Mouse (Mus musculus): Measurements from ENCODE around the gene Nr2f2. TPM values are rescaled to one million over a fixed set of nuclear protein-coding genes. Genes with fewer than 3 reads are reported as not detected.

Nr2f2 gene
- total RNA-seq, 2 experiments from 2014 or later = 34.2 to 38.4 TPM

- intact Hi-C loops (cut with DNase I) = loop anchor here (2.0 to 10.0 kb wide), 3 partner anchors 77 to 1777 kb away; no protein-coding TSS in a partner anchor
- DNase-seq (ENCODE audit: low spot score in 2 of 2) = no peak
Measured at GRCm38 (mm10) chr7:70368268-70368655, 1.7 kb upstream of the Nr2f2 start.

GRCm38 (mm10) chr7:70367591-70368267 is 1.2 kb upstream of the Nr2f2 start:
- intact Hi-C loops (cut with DNase I) = loop anchor here (2.0 to 10.0 kb wide), 3 partner anchors 77 to 1777 kb away; no protein-coding TSS in a partner anchor
- no peak for DNase-seq (ENCODE audit: low spot score in 2 of 2)

- no peak for DNase-seq (ENCODE audit: low spot score in 2 of 2)
- intact Hi-C loops (cut with DNase I) = loop anchor here (10.0 kb wide), 2 partner anchors 1392 to 1778 kb away; no protein-coding TSS in a partner anchor
Measured at GRCm38 (mm10) chr7:70366808-70367095, 217 bp upstream of the Nr2f2 start.

- intact Hi-C loops (cut with DNase I) = loop anchor here (10.0 kb wide), 2 partner anchors 1391 to 1779 kb away; no protein-coding TSS in a partner anchor
- DNase-seq (ENCODE audit: low spot score in 2 of 2) = no peak
Measured at GRCm38 (mm10) chr7:70365401-70365811, 1.1 kb downstream of the Nr2f2 start.

- intact Hi-C loops (cut with DNase I) = loop anchor here (5.0 to 10.0 kb wide), 5 partner anchors 37 to 1780 kb away; no protein-coding TSS in a partner anchor
- DNase-seq (ENCODE audit: low spot score in 2 of 2) = no peak
Measured at GRCm38 (mm10) chr7:70364798-70365197, 1.7 kb downstream of the Nr2f2 start.

- intact Hi-C loops (cut with DNase I) = loop anchor here (5.0 to 10.0 kb wide), 5 partner anchors 36 to 1781 kb away; no protein-coding TSS in a partner anchor
- DNase-seq (ENCODE audit: low spot score in 2 of 2) = no peak
Measured at GRCm38 (mm10) chr7:70363351-70363750, 3.2 kb downstream of the Nr2f2 start.

- no peak for DNase-seq (ENCODE audit: low spot score in 2 of 2)
- intact Hi-C loops (cut with DNase I) = loop anchor here (5.0 to 10.0 kb wide), 5 partner anchors 35 to 1782 kb away; no protein-coding TSS in a partner anchor
Measured at GRCm38 (mm10) chr7:70362526-70363170, 3.9 kb downstream of the Nr2f2 start.

- peak; percentile 80 to 89 for DNase-seq (ENCODE audit: low spot score in 2 of 2)
- intact Hi-C loops (cut with DNase I) = loop anchor here (5.0 to 10.0 kb wide), 5 partner anchors 34 to 1783 kb away; no protein-coding TSS in a partner anchor
Measured at GRCm38 (mm10) chr7:70361383-70362364, 4.9 kb downstream of the Nr2f2 start.

GRCm38 (mm10) chr7:70360611-70361382 is 5.7 kb downstream of the Nr2f2 start:
- DNase-seq (ENCODE audit: low spot score in 2 of 2) = no peak
- intact Hi-C loops (cut with DNase I) = loop anchor here (5.0 to 10.0 kb wide), 5 partner anchors 33 to 1784 kb away; no protein-coding TSS in a partner anchor

GRCm38 (mm10) chr7:70359791-70360581 is 6.5 kb downstream of the Nr2f2 start:
- no peak for DNase-seq (ENCODE audit: low spot score in 2 of 2)
- intact Hi-C loops (cut with DNase I) = loop anchor here (5.0 to 10.0 kb wide), 5 partner anchors 33 to 1785 kb away; no protein-coding TSS in a partner anchor

- DNase-seq (ENCODE audit: low spot score in 2 of 2) = no peak
- intact Hi-C loops (cut with DNase I) = no loop called here
Measured at GRCm38 (mm10) chr7:70358848-70359591, 7.5 kb downstream of the Nr2f2 start.

- intact Hi-C loops (cut with DNase I) = no loop called here
- DNase-seq (ENCODE audit: low spot score in 2 of 2) = no peak
Measured at GRCm38 (mm10) chr7:70358020-70358847, 8.3 kb downstream of the Nr2f2 start.

- no peak for DNase-seq (ENCODE audit: low spot score in 2 of 2)
- intact Hi-C loops (cut with DNase I) = no loop called here
Measured at GRCm38 (mm10) chr7:70357516-70358019, 9.0 kb downstream of the Nr2f2 start.

GRCm38 (mm10) chr7:70356691-70357515 is 9.6 kb downstream of the Nr2f2 start:
- DNase-seq (ENCODE audit: low spot score in 2 of 2) = no peak
- intact Hi-C loops (cut with DNase I) = no loop called here
